Mouse (Mus musculus): ENCODE measurements at regions not wholly inside any gene's neighbourhood (a gene's known extent, or its start where the extent isn't known, plus 50 kb on each side); places are given as distances from the start of the nearest gene placed in this dataset.

DNA sequence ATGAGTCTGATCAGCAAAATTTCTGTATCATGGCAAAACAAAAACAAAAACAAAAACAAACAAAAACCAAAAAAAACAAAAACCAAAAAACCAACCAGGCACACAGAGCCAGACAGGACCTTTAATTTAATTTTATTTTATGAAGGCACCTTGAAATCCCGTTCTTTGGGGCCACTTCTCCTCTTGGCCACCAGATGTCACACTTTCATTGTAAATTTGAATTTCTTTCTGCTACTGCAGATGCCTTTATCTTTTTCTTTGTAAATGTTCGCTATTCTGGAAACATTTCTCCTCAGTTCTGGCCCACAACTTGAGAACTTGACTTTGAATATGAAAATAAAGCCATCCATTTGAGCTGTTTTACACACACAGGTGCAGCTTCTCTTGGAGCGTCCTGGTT is 78.6 kb upstream of the Rrp15 start:
- H3K4me1 ChIP-seq (ENCODE audit: control insufficient read depth, insufficient read depth, low read length): no peaks in the 10 kb centered on the region

DNA sequence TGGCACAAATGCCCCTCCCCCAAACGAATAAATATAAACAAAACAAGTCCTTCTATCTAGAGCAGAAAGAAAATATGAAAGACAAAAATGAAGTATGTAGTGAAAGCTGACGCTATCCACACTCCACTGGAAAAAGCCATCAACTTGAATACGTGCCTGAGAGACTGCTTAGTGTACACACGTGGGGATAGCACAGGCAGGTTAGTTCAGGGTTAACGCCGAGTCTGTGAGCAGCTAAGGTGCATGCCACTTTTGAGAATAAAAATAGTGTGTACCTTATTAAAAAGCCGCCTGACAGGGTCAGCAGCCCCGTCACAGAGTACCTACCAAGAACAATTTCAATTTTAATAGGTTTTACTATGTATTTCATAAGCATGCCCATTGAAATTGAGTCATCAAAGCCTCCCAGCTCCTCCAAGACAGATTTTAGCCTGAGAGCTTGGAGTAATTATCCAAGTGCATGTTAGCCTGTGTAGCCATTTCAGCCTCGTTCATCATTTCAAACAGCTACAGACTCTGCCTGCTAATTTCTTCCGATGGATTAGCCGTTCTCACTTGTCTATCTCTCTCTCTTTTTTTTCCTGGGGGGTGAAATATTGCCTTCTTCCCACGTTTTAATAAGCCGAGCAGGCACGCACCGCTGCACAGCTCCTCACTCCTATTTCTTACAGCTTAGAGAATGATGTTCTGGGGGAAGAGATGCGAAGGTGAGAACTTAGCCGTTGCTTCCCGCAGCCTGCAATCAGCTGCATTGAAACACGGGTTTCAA is 59.2 kb upstream of the Rrp15 start:
- H3K9me3 ChIP-seq (ENCODE audit: control insufficient read depth, low read length): no peaks in the 10 kb centered on the region
- WGBS: 60% methylated on average over 19 of the region's 19 CpGs
- no peak overlapping the region for H3K9ac ChIP-seq (ENCODE audit: low read length)
- no peaks in the 10 kb centered on the region for H3K4me1 ChIP-seq (ENCODE audit: control insufficient read depth, insufficient read depth, low read length)
- no peak for ATAC-seq (ENCODE audit: insufficient number of reproducible peaks, low FRiP score, low TSS enrichment, low read depth)
- H3K4me2 ChIP-seq (ENCODE audit: low read depth, severe bottlenecking): no peak overlapping the region
- no peak overlapping the region for H3K4me3 ChIP-seq (ENCODE audit: low read depth, low read length)
- peak; percentile 21 for DNase-seq (ENCODE audit: low spot score)
- no peaks in the 10 kb centered on the region for H3K36me3 ChIP-seq (ENCODE audit: control insufficient read depth, insufficient read depth, low read length)
- H3K27me3 ChIP-seq (ENCODE audit: control insufficient read depth, insufficient read depth, low read length): no peaks in the 10 kb centered on the region
- H3K27ac ChIP-seq (replicated peaks; ENCODE audit: low read depth, low read length): no peak overlapping the region

More for the DNA sequence above, 78.6 kb upstream of the Rrp15 start:
- no peaks in the 10 kb centered on the region for H3K27me3 ChIP-seq (ENCODE audit: control insufficient read depth, insufficient read depth, low read length)
- H3K9ac ChIP-seq (ENCODE audit: low read length): no peak overlapping the region
- ATAC-seq (ENCODE audit: insufficient number of reproducible peaks, low FRiP score, low TSS enrichment, low read depth): no peak
- H3K36me3 ChIP-seq (ENCODE audit: control insufficient read depth, insufficient read depth, low read length): no peaks in the 10 kb centered on the region
- no peak overlapping the region for H3K27ac ChIP-seq (replicated peaks; ENCODE audit: low read depth, low read length)
- H3K4me3 ChIP-seq (ENCODE audit: low read depth, low read length): no peak overlapping the region
- DNase-seq (ENCODE audit: low spot score): peak; percentile 38
- 26% methylated on average over 3 of the region's 3 CpGs for WGBS
- H3K9me3 ChIP-seq (ENCODE audit: control insufficient read depth, low read length): no peaks in the 10 kb centered on the region
- no peak overlapping the region for H3K4me2 ChIP-seq (ENCODE audit: low read depth, severe bottlenecking)

- H3K4me2 ChIP-seq (ENCODE audit: low read depth, severe bottlenecking): no peak overlapping the region
- WGBS: 92% methylated on average over 5 of the region's 5 CpGs
- H3K4me3 ChIP-seq (ENCODE audit: low read depth, low read length): no peak overlapping the region
- no peaks in the 10 kb centered on the region for H3K36me3 ChIP-seq (ENCODE audit: control insufficient read depth, insufficient read depth, low read length)
- H3K9ac ChIP-seq (ENCODE audit: low read length): no peak overlapping the region
- H3K9me3 ChIP-seq (ENCODE audit: control insufficient read depth, low read length): no peaks in the 10 kb centered on the region
- ATAC-seq (ENCODE audit: insufficient number of reproducible peaks, low FRiP score, low TSS enrichment, low read depth) (no peak), DNase-seq (ENCODE audit: low spot score) (no peak)
- H3K27me3 ChIP-seq (ENCODE audit: control insufficient read depth, insufficient read depth, low read length): no peaks in the 10 kb centered on the region
- H3K4me1 ChIP-seq (ENCODE audit: control insufficient read depth, insufficient read depth, low read length): no peaks in the 10 kb centered on the region
- H3K27ac ChIP-seq (replicated peaks; ENCODE audit: low read depth, low read length): no peak overlapping the region
Observed at GRCm38 (mm10) chr1:186804451-186804850, 55.3 kb upstream of the Rrp15 start.

Data from limb, embryonic 11.5 days (tissue).